Mouse (Mus musculus) lung, embryonic 15.5 days (tissue): ENCODE data around the gene Prpsap2. TPM values are rescaled to one million over a fixed set of nuclear protein-coding genes. Genes with fewer than 3 reads are reported as not detected.
A peak's percentile ranks its signal among the peaks of the same experiment; 100 is the strongest.

Experiments
- ATAC-seq: fragments of 200-750 bp; cut with Nextera tagmentation; 2 replicates; pipeline ENCODE4 v1.8.0; 2017; ENCODE audit warnings: moderate number of reproducible peaks, borderline replicate concordance; ENCODE audit not compliant: low FRiP score, low TSS enrichment; ENCODE audit errors: extremely low read depth
- H3K27ac ChIP-seq: fragments of 300-500 bp; sonication (generic); 2 replicates; pipeline ENCODE4 v1.5.1; 2015; ENCODE audit warnings: moderate library complexity, mild to moderate bottlenecking, inconsistent platforms
- H3K27me3 ChIP-seq: fragments of 300-500 bp; sonication (generic); 2 replicates; pipeline ENCODE4 v1.6.1; 2015; ENCODE audit warnings: inconsistent platforms
- H3K36me3 ChIP-seq: fragments of 300-500 bp; sonication (generic); 2 replicates; pipeline ENCODE4 v1.6.1; 2015; ENCODE audit warnings: inconsistent platforms
- H3K4me1 ChIP-seq: fragments of 300-500 bp; sonication (generic); 2 replicates; pipeline ENCODE4 v1.6.1; 2015; ENCODE audit warnings: inconsistent platforms
- H3K4me2 ChIP-seq: fragments of 300-500 bp; sonication (generic); 2 replicates; pipeline ENCODE4 v1.6.1; 2015; ENCODE audit warnings: inconsistent platforms, mild to moderate bottlenecking, moderate library complexity
- H3K4me3 ChIP-seq: fragments of 300-500 bp; sonication (generic); 2 replicates; pipeline ENCODE4 v1.5.1; 2015; ENCODE audit warnings: mild to moderate bottlenecking, inconsistent platforms
- H3K9ac ChIP-seq: fragments of 300-500 bp; sonication (generic); 2 replicates; pipeline ENCODE4 v1.6.1; 2015; ENCODE audit warnings: inconsistent platforms
- H3K9me3 ChIP-seq: fragments of 300-500 bp; sonication (generic); 2 replicates; pipeline ENCODE4 v1.6.1; 2016; ENCODE audit warnings: inconsistent platforms
- WGBS: fragments of 180-500 bp; shearing (Covaris S2); methylation state at CpG from one replicate; pipeline ENCODE4 v1.1.7; 2015; 5-methylcytosine and 5-hydroxymethylcytosine counted together
- polyA plus RNA-seq: library from polyadenylated mRNA; unstranded; fragments of >200 nt; fragmentation: Nextera tagmentation; extraction: Ambion mirVana; gene quantifications from 2 replicates; pipeline ENCODE4 v1.2.1, GENCODE M21; 2015

The Prpsap2 gene
- polyA plus RNA-seq, 1 experiment from 2014 or later: 34.0 TPM

DNA sequence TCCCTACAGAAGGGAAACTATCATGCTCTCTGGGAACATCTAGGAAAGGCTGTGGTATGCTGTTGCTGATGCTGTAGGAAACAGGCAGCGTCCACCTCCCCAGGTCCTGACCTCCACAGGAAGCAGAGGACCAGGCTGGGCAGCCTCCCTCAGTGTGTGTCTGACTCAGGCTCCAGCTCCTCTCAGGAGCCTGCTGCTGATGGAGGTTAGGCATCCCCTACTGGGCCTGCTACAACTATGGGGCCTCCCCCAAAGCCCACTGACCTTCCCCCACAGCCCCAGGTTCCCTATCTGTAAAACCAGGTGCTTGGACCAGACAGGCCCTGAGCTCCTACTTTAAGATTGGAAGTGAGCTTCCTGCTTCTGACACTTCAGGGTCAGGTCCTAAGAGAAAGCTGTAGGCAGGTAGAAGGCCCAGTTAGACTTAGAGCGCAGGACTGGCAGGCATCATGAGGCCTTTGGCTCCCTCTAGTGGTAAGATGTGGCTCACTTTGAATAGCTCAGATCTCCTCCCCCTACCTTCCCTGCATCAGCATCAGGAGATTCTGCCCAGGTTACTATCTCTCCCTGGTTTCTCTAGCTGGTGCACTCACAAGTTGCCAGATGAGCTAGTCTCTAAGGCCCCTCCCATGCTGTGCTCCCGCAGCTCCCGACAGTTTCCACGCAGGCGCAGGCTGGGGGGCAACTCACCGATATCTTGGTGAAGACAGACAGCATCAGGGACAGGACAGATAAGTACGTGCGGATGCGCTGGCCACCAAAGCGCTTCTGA, 47.4 kb downstream of the Prpsap2 start:
- Histone ChIP-seq H3K9me3 (no peaks in the 10 kb centered on the region), H3K4me2 (no peak overlapping the region), H3K27me3 (no peaks in the 10 kb centered on the region), H3K27ac (no peak overlapping the region), H3K4me1 (no peaks in the 10 kb centered on the region), H3K36me3 (no peaks in the 10 kb centered on the region), H3K4me3 (no peak overlapping the region), H3K9ac (no peak overlapping the region)
- WGBS: 40% methylated on average over 11 of the region's 11 CpGs
- ATAC-seq: peak; percentile 73

DNA sequence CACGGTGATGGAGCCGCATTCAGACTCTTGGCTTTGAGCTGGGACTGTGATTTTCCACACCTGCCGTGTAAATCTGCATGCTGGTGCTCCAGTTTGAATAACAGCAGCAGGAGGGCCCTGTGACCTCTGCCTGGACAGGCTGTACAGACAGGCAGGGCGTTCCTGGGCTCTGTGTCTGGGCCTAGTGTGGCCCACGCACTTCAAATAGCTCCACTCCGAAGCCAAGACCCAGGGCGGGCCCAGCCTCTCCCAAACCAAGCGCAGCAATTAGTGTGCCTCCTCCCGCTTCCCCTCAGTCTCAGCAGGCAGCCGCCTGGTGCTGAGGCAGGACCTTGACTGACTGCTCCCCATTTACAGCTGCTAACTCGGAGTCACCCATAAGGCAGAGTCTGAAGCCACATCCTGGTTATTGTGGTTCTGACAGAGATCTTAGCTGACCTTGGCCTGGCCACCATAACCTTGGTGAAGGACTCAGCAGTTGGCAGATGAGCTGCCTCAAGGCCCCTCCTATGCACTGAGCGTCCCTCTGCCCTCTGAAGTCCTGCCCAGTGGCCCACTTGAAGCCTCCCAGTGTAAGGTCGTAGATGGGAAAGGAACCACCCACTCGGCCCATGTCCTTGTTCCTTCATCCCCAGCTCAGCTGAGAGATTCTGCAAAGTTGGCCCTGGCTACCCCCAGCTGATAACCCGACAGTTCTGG, 48.6 kb downstream of the Prpsap2 start:
- WGBS: 57% methylated on average over 15 of the region's 15 CpGs
- no peaks in the 10 kb centered on the region for H3K27me3 ChIP-seq
- no peak for ATAC-seq

DNA sequence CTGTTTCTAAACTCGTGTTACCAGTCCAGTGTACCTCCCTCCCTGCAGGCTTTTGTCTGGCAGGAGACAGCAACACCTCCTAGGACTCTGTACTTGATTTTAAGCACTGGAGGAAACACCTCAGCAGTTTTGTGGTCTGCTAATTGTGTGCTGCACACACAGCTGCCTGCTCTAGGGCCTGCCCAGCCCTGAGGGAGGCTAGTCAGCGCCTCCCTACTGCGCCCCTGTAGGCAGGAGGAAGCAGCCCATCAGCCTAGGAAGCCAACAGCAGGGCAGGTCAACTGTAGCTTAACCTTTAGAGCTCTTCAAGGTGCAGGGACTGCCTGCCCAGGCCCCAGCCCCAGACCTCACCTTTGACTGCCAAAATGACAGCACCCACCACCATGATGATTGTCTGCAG, 53.0 kb downstream of the Prpsap2 start:
- Histone ChIP-seq H3K4me2 (no peak overlapping the region), H3K27ac (no peak overlapping the region), H3K27me3 (no peaks in the 10 kb centered on the region), H3K4me1 (no peaks in the 10 kb centered on the region), H3K9me3 (no peaks in the 10 kb centered on the region), H3K4me3 (no peak overlapping the region), H3K36me3 (no peaks in the 10 kb centered on the region), H3K9ac (no peak overlapping the region)
- ATAC-seq: no peak
- WGBS: 56% methylated on average over 3 of the region's 3 CpGs

More for the DNA sequence above, 48.6 kb downstream of the Prpsap2 start:
- Histone ChIP-seq H3K4me2 (no peak overlapping the region), H3K27ac (no peak overlapping the region), H3K4me3 (no peak overlapping the region), H3K9ac (no peak overlapping the region), H3K9me3 (no peaks in the 10 kb centered on the region), H3K4me1 (no peaks in the 10 kb centered on the region), H3K36me3 (no peaks in the 10 kb centered on the region)

DNA sequence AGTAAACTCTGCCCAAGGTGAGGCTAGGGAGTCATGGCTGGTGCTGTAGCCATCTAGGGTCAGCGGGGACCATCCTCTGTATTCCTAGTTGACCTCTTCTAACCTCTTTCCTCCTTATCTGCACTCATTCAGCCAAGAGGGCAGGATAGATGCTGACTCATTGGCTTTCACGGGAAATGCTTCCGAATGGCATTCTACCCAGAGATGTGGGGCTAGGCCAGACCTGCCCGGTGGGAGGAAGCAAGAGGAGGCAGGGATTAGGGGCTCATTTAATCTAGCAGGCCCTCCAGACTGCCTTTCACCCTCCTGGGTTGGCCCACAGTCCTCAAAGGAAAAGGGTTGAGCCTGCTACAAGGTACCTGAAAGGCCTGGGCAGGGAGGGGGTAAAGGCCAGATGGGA, 55.7 kb downstream of the Prpsap2 start:
- Histone ChIP-seq H3K36me3 (no peaks in the 10 kb centered on the region), H3K27me3 (no peaks in the 10 kb centered on the region), H3K4me3 (no peak overlapping the region), H3K9ac (no peak overlapping the region), H3K4me1 (no peaks in the 10 kb centered on the region), H3K27ac (no peak overlapping the region), H3K4me2 (no peak overlapping the region), H3K9me3 (no peaks in the 10 kb centered on the region)
- WGBS: 57% methylated on average over 4 of the region's 4 CpGs
- no peak for ATAC-seq

DNA sequence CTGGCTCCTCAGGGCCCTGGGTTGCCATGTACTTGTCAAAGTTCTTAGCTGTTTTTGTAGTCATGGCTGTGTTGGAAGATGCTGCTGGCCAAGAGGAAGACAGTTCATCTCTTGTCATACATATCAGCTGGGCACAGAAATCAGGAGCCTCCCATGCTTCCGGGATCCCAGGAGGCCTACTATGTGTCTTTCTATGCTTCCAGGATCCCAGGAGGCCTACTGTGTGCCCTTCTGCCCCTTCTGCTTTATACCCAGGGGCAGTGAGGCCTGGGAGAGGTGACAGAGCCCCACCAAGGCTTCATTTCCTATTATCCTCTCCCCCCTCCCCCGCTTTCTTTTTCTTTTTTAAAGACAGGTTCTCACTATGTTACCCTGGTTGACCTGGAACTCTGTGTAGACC, 56.3 kb downstream of the Prpsap2 start:
- no peaks in the 10 kb centered on the region for H3K27me3 ChIP-seq
- WGBS: 80% methylated on average over 2 of the region's 2 CpGs
- no peaks in the 10 kb centered on the region for H3K36me3 ChIP-seq
- no peak for ATAC-seq
- H3K4me2 ChIP-seq: no peak overlapping the region
- H3K4me1 ChIP-seq: no peaks in the 10 kb centered on the region
- H3K9ac ChIP-seq: no peak overlapping the region
- no peak overlapping the region for H3K27ac ChIP-seq
- no peaks in the 10 kb centered on the region for H3K9me3 ChIP-seq
- H3K4me3 ChIP-seq: no peak overlapping the region

DNA sequence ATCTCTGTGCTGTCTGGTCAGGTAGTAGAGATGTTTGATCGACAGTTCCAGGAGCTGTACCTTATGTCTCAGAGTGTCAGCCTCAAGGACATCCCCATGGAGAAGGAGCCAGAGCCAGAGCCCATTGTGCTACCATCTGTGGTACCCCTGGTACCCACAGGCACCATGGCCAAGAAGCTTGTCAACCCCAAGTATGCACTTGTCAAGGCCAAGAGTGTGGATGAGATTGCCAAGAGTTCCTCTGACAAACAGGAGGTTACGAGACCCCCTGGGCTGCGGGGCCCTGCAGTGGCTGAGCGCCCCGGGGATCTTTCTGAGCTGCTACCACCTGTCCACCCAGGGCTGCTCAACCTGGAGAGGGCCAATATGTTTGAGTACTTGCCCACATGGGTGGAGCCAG, 59.4 kb downstream of the Prpsap2 start:
- H3K4me3 ChIP-seq: no peak overlapping the region
- H3K9ac ChIP-seq: no peak overlapping the region
- 90% methylated on average over 5 of the region's 5 CpGs for whole genome bisulfite sequencing
- no peak overlapping the region for H3K4me2 ChIP-seq
- no peaks in the 10 kb centered on the region for H3K9me3 ChIP-seq
- H3K27me3 ChIP-seq: no peaks in the 10 kb centered on the region
- no peaks in the 10 kb centered on the region for H3K36me3 ChIP-seq
- H3K4me1 ChIP-seq: no peaks in the 10 kb centered on the region
- no peak overlapping the region for H3K27ac ChIP-seq
- no peak for ATAC-seq

DNA sequence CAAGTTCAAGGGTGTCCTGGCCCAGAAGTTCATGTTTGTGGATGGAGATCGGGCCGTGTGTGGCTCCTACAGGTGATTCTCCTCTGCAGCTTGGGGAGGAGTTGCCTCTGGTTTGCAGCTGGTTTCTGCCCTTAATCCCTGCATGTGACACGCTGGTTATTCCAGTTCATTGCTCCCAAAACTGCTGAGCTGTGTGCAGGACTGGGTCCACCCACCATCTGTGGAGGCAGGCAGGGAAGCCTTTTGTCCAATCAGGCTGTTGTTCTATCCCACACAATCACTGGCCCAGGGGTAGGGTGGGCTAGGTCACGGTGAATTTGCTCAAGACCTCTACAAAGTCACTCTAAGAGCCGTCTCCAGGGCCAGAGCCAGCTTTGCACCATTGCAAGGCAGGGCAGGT, 60.2 kb downstream of the Prpsap2 start:
- WGBS: 70% methylated on average over 5 of the region's 5 CpGs
- H3K36me3 ChIP-seq: no peaks in the 10 kb centered on the region
- H3K4me3 ChIP-seq: no peak overlapping the region
- no peaks in the 10 kb centered on the region for H3K27me3 ChIP-seq
- no peak overlapping the region for H3K4me2 ChIP-seq
- H3K27ac ChIP-seq: no peak overlapping the region
- no peak for ATAC-seq
- H3K9ac ChIP-seq: no peak overlapping the region
- H3K4me1 ChIP-seq: no peaks in the 10 kb centered on the region
- H3K9me3 ChIP-seq: no peaks in the 10 kb centered on the region

DNA sequence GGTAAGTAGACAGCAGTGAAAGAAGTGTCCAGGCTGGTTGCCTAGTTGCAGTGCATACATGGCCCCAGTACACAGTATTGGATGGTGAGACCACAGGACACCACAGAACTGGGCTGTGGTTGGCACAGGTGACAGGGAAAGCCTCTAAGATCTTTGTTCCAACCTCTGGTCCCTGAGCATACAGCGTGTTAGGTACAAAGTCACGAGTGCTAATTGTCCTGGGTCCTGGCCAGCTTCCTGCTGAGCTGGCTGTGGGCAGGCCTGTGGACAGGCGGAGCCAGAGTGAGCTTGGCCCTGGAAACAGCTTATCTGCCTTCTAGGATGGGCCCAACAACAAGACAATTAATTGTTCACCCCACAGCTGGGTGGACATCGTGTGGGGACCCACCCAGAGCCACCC, 62.0 kb downstream of the Prpsap2 start:
- H3K9me3 ChIP-seq: no peaks in the 10 kb centered on the region
- H3K4me3 ChIP-seq: no peak overlapping the region
- ATAC-seq: no peak
- H3K4me1 ChIP-seq: no peaks in the 10 kb centered on the region
- H3K4me2 ChIP-seq: no peak overlapping the region
- WGBS: 56% methylated on average over 4 of the region's 4 CpGs
- H3K27me3 ChIP-seq: no peaks in the 10 kb centered on the region
- no peaks in the 10 kb centered on the region for H3K36me3 ChIP-seq
- H3K9ac ChIP-seq: no peak overlapping the region
- no peak overlapping the region for H3K27ac ChIP-seq

DNA sequence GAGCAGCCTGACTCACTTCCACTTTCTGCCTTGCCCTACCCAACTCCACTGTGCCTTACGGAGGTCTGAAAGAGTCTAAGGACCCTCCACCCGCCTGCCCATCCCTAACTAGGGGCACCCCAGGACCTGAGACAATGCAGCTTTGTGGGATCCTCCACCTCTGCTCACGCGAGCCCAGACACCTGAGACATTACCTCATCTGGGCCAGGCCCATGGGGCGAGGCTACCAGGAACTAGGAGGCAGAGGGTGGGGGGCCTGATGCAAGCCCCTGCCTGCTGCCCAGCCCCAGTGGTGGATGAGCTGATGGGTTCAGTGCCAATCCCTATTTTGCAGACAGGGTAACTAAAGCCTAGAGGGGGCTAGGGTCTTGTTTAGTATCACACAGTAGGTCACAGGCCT, 62.4 kb downstream of the Prpsap2 start:
- Histone ChIP-seq H3K9me3 (no peaks in the 10 kb centered on the region), H3K9ac (no peak overlapping the region), H3K4me2 (no peak overlapping the region), H3K36me3 (no peaks in the 10 kb centered on the region), H3K4me1 (no peaks in the 10 kb centered on the region), H3K27me3 (no peaks in the 10 kb centered on the region), H3K27ac (no peak overlapping the region), H3K4me3 (no peak overlapping the region)
- 67% methylated on average over 5 of the region's 5 CpGs for WGBS
- ATAC-seq: no peak

DNA sequence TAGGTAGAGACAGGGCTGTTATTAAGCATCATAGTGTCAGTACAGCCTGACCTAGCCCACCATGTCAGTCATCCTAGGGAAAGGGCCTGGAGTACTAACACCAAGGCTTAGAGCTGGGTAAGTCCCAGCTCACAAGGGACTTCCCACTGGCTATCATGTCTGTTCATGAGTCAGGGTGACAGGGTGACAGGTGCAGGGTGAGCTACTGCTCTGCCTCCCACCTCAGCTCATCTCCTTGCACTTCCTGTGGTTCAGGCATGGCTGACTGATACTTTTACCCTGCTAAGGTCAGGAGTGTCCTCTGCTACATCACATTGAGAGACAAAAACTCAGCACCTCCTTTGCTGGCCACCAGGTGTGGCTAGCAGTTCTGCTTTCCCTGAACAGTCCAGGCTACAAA, 63.0 kb downstream of the Prpsap2 start:
- Histone ChIP-seq H3K4me1 (no peaks in the 10 kb centered on the region), H3K27ac (no peak overlapping the region), H3K4me3 (no peak overlapping the region), H3K9me3 (no peaks in the 10 kb centered on the region), H3K36me3 (no peaks in the 10 kb centered on the region), H3K27me3 (no peaks in the 10 kb centered on the region), H3K9ac (no peak overlapping the region), H3K4me2 (no peak overlapping the region)
- no peak for ATAC-seq

DNA sequence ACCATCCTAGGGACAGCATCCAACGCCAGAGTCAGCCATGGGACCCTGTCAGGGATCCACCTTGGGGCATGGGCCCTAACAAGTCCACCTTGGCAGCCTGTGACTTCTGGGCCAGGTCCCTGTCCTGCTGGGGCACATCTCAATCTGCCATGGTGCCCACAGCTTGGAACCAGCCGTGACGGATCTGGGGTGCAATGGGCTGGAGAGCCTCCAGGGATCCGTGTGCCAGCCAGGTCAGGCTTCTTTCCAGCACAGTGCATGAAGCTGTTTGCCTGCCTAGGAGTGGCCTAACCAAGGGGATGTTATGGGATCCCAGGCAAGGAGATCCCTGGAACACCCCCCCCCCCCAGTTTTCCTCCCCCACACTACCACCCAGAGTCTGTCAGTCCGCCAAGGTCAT, 68.9 kb downstream of the Prpsap2 start:
- no peak overlapping the region for H3K4me3 ChIP-seq
- no peaks in the 10 kb centered on the region for H3K9me3 ChIP-seq
- H3K4me2 ChIP-seq: no peak overlapping the region
- no peaks in the 10 kb centered on the region for H3K4me1 ChIP-seq
- WGBS: 87% methylated on average over 5 of the region's 5 CpGs
- no peak overlapping the region for H3K27ac ChIP-seq
- no peak overlapping the region for H3K9ac ChIP-seq
- H3K36me3 ChIP-seq: no peaks in the 10 kb centered on the region
- no peak for ATAC-seq
- H3K27me3 ChIP-seq: no peaks in the 10 kb centered on the region

DNA sequence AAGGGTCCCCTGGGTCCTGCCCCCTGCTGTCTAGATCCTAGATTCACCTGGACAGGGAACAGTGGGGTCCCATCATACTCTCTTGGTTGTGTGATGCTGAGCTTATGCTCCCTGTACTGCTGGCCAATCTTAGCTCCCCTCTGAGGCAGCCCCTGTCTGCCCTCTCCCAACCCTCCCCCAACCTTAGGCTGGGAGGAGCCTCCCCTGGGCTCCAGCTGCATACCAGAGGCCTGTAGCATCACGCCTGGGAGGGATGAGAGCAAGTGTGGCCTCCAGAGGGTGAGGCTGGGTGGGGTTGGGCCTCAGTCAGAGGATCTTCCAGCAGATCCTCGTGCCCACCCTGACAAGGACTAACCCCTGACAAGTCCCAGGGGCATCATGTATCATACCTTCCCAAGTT, 74.3 kb downstream of the Prpsap2 start:
- Histone ChIP-seq H3K4me2 (no peak overlapping the region), H3K9ac (no peak overlapping the region), H3K9me3 (no peaks in the 10 kb centered on the region), H3K4me1 (peaks cover 19% of the 10 kb centered on the region), H3K36me3 (no peaks in the 10 kb centered on the region), H3K4me3 (no peak overlapping the region), H3K27me3 (peaks cover 32% of the 10 kb centered on the region), H3K27ac (no peak overlapping the region)
- ATAC-seq: no peak
- WGBS: 30% methylated on average over 2 of the region's 2 CpGs
